Mouse (Mus musculus) brain, embryonic 14.5 days (tissue): ENCODE measurements at regions not wholly inside any gene's neighbourhood (a gene's known extent, or its start where the extent isn't known, plus 50 kb on each side); places are given as distances from the start of the nearest gene placed in this dataset.

Source experiments
- DNase-seq: peaks from one replicate; pipeline ENCODE4 v3.0.0-alpha.2; 2011; ENCODE audit warnings: low read depth
- CTCF ChIP-seq: fragments of 200-500 bp; IDR thresholded peaks from 2 replicates; pipeline ENCODE4 v1.5.1; 2012; ENCODE audit warnings: inconsistent platforms, mild to moderate bottlenecking, moderate library complexity, borderline replicate concordance; ENCODE audit not compliant: insufficient read depth, insufficient read length; ENCODE audit errors: extremely low read depth
- POLR2A ChIP-seq: fragments of 200-500 bp; IDR thresholded peaks from 2 replicates; pipeline ENCODE4 v1.6.1; 2012; ENCODE audit warnings: mild to moderate bottlenecking, inconsistent platforms, borderline replicate concordance; ENCODE audit not compliant: poor library complexity, insufficient read depth, insufficient read length, severe bottlenecking; ENCODE audit errors: extremely low read depth

DNA sequence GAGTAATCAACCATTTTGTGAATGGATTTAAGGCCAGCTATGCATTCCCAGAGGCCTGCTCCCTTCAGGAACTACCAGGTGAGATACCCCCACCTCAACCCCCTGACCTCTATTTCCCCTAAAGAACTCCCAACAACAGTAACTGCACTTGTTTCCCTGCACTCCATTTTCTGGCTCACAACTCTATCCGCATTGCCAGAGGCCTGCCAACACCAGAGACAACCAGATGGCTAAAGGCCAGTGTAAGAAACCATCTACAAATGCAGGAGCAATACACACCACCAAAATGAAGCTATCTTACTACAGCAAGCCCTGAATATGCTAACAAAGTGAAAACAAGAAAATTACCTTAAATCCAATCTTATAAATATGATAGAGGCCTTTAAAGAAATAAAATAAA, 77.7 kb upstream of the Slc13a1 start:
- DNase-seq: peak; percentile 47
- no peak for TF ChIP-seq POLR2A

DNA sequence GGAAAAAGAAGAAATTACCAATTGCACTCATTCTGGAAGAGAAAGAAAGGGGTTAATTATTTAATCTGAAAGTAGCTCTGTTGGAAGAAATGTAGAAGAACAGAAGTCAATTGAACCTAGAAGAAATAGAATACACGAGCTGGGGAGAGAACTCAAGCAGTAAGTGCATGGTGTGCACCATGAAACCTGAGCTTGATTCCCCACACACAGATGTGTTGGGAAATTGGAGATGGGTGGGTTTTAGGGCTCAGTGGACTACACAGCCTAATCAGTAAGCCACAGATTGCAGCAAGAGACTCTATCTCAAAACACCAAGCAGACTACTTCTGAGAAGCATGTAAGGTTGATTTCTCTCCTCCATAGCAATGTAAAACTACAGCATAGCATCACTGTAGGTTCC, 70.6 kb upstream of the Slc13a1 start:
- TF ChIP-seq POLR2A (no peak), CTCF (no peak)
- no peak for DNase-seq

DNA sequence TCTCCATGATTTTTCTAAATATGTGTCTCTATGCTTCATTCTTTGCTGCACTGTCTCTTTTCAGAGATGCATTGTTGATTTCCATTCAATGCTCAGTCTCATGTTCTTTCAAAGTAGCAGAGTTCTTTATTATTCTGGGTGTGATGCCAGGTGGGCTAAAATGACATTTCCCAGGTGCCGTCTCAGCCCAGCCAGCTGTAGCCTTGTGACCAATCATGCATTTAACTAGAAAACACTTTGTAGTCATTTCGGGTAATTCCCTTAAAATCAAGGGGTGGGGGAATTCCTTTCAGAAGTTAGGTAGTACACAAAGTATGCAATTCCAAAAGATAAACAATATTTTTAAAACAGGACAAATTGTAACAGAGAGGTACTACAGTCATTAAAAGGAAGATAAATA, 70.2 kb upstream of the Slc13a1 start:
- no peak for TF ChIP-seq POLR2A
- no peak for TF ChIP-seq CTCF
- DNase-seq: no peak

- TF ChIP-seq POLR2A (no peak), CTCF (no peak)
- no peak for DNase-seq
Observed at GRCm38 (mm10) chr6:24233626-24234025, 65.7 kb upstream of the Slc13a1 start.

GRCm38 (mm10) chr6:24220589-24220988, 52.7 kb upstream of the Slc13a1 start:
- no peak for DNase-seq
- TF ChIP-seq CTCF (no peak), POLR2A (no peak)

- no peak for DNase-seq
- TF ChIP-seq CTCF: no peak
- TF ChIP-seq POLR2A: no peak
Observed at GRCm38 (mm10) chr6:24219882-24220522, 52.1 kb upstream of the Slc13a1 start.
